Mouse (Mus musculus): ENCODE data around the gene Sec14l4.

- no peak for TF ChIP-seq FLI1 (IDR thresholded peaks at IDR 0.05; ENCODE audit: low read length)
- no peak for TF ChIP-seq GATA1 (IDR thresholded peaks at IDR 0.05; ENCODE audit: borderline replicate concordance, low read length)
Measured at GRCm38 (mm10) chr11:3993132-3993531, 38.1 kb upstream of the Sec14l4 start.
